Mouse (Mus musculus): ENCODE measurements around the gene Tubgcp2.

DNA sequence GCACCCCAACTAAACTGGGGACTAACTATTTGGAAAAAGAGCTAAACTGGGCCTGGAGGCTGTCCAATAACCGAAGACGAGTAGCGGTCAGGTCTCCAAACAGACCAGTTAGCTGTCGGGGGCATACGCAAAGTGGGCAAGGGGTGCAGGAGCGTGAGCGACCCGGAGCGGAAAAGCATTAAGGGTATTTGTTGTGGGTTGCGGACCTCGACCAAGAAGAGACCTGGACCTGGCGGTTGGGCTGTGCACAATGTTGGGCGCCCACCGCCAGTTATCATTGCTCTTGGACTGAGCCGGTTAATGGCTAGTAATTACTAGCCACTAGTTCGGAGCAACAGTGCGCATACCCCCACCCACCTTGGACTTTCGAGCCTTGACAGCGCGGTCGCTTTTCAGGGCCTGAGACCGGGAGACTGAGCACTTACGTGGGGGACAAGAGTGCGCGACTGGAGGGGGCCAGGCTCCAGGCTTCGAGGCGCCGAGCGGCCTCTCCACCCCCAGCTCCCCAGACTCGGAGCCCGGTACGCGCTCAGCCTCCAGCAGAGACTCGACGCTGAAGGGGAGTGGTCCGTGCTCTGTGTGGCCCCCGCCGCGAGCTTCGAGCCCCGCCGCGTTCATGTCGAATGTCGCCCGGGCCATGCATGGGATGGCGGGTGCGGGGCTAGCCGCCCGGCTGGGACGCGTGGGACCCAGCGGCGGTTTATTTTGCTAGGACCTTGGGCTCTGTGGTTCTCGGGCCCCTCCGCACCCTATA is 12.1 kb upstream of the Tubgcp2 start, which contains the start of gene Msx3:
- TF ChIP-seq RCOR1 (IDR thresholded peaks at IDR 0.05; ENCODE audit: low read depth, low read length) (no peak), POLR2AphosphoS5 (IDR thresholded peaks at IDR 0.05; ENCODE audit: borderline replicate concordance, low read depth, low read length) (no peak), MXI1 (IDR thresholded peaks at IDR 0.05; ENCODE audit: low read depth, low read length) (no peak), MAZ (IDR thresholded peaks at IDR 0.05; ENCODE audit: low read depth, low read length) (no peak), CTCF (IDR thresholded peaks at IDR 0.05 in 2 of 3, conservative IDR thresholded peaks at IDR 0.05 in 1 of 3; ENCODE audit: control insufficient read depth in 1 of 3, insufficient read depth in 1 of 3, low read depth in 2 of 3, low read length in 3 of 3, poor library complexity in 1 of 3, severe bottlenecking in 1 of 3) (no peak)
